Mouse (Mus musculus) urinary bladder, postnatal 14 days (tissue): ENCODE measurements around the gene Cyp2c23.

Experiments used
- DNase-seq: peaks from one replicate; pipeline ENCODE4 v3.0.0; 2021; ENCODE audit warnings: low spot score

Gene Cyp2c23

GRCm38 (mm10) chr19:44028972-44029371 is at the start of gene Cyp2c23:
Gene Cyp2c23 (minus strand): TSS chr19:44029208.
- no peak for DNase-seq

- no peak for DNase-seq
Measured at GRCm38 (mm10) chr19:44077024-44077423, 48.0 kb upstream of the Cyp2c23 start.

DNA sequence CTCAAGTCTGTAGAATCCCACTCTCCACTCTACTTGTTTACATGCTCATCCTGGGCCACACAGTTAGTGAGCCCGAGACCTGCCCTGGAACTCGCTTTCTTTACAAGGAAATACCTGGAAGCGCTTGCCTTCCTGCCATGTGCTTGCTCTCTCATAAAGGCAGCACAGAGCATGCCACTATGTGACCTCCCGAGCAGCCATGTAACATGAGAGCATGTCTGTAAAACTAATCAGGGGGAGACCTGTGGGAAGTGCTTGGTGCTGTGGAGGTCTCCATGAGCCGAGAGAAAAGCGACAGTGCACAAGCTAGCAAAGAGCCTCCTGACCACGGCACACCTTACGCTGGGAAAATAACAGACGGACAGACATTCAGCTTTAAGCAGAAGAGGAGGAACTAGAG is 47.4 kb upstream of the Cyp2c23 start:
- no peak for DNase-seq

DNA sequence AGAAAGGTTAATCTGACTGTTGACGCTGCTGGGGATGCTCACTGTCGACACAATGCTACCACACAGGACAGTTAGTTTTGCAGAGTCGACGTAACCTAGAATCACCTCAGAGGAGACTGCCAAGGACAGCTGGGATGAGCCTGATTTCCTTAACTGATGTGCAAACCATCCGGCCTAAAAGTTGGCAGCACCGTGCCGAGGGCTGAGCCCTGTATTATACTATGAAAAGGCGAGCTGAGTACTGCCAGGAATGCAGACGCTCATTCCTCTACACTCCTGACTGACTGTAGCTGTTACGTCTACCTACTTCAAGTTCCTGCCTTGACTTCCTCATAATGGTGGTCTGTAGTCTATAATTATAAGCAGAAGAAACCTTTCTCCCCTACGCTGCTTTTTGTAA is 46.0 kb upstream of the Cyp2c23 start:
- DNase-seq: no peak

GRCm38 (mm10) chr19:44071166-44071565 is 42.2 kb upstream of the Cyp2c23 start:
- no peak for DNase-seq

GRCm38 (mm10) chr19:44069914-44070232 is 40.9 kb upstream of the Cyp2c23 start:
- no peak for DNase-seq

DNA sequence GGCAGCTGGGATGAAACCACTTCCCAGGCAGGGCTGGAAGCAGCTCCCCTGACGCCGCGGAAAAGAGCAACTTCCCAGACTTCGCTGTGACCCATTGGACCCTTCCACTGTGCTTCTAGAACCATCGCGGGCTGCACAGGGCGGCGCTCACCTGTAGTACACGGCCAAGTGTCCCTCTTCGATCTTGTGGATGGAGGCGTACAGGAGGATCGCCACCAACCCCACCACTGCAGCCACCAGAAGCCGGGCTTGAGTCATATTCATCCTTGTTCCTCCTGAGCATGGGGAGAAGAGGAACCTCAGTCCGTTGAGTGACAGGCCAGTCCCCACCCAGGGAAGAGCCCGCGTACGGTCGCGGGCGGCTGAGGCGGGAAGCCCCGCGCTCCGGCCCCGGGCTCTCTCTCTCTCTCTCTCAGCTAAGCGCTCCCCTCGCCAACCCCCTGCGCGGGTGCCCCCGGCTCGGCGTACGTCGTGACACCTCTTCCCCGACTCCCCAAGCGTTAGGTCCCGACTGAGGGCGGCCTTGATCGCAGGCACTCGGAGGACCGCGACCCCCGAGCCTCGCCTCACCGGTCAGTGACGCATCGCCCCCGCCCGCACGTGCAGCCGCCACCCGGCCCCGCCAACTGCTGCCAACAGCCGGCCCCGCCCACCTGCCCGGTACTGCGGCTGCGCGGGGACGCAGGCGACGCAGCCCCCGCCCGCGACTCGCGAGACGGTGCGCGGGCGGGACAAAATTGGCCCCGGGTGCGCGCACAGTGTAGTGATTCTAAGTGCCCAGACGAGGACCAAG is 40.3 kb upstream of the Cyp2c23 start, which contains the start of gene Erlin1:
Gene Erlin1 (minus strand): TSS at position 665 of the 793 bp plus-strand sequence.
- DNase-seq: peak; percentile 90

DNA sequence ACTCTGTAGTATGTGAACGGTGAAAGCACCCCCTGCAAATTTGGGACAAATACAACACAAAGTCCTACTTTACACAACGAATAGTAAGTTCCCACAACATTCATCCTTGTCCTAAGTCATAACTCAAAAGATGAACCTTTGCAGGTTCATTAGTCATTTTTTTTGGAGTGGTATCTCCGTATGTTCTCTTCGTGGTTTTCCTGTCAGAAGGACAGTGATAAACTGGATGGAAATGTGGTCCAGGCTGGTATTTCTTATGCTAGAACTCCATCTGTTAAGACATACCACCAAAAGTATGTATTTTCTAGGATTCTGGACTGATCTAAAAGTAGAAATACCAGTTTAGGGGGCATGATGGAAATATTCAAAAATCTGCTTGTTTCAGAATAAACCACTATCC is 39.2 kb upstream of the Cyp2c23 start:
- DNase-seq: no peak

GRCm38 (mm10) chr19:44067323-44068049 is 38.5 kb upstream of the Cyp2c23 start:
- peak; percentile 40 for DNase-seq

- DNase-seq: no peak
Measured at GRCm38 (mm10) chr19:44064734-44065133, 35.7 kb upstream of the Cyp2c23 start.

GRCm38 (mm10) chr19:44063773-44064172 is 34.8 kb upstream of the Cyp2c23 start:
- DNase-seq: no peak

- DNase-seq: no peak
Measured at GRCm38 (mm10) chr19:44060226-44060625, 31.2 kb upstream of the Cyp2c23 start.

DNA sequence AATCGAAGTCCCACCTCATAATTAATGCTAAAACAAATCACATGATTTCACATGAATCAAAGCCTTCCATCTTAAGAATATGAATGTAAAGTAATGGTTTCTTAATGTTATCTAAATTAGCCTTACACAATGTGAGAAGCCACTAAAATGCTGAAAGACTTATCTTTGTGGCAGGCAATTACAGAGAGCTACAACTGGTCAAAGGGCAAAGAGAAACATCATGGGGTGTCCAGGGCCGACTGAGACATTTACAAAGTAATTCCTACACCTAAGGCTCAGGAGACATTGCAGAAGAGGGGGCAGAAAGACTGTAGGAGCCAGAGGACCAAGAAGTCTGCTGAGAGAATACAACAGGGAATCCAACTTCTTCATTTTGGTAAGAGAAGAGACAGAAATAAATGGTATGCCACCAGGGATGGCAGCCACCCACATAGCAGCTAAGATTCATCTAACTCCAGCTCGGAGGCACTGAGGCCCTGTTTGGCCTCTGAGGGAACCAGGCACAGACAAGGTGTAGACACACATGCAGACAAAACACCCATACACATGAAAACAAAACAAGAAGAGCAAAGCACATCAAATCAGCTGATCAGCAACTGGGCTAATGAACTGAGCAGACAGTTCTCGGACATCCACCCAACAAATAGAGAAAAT is 26.3 kb upstream of the Cyp2c23 start:
- DNase-seq: no peak

DNA sequence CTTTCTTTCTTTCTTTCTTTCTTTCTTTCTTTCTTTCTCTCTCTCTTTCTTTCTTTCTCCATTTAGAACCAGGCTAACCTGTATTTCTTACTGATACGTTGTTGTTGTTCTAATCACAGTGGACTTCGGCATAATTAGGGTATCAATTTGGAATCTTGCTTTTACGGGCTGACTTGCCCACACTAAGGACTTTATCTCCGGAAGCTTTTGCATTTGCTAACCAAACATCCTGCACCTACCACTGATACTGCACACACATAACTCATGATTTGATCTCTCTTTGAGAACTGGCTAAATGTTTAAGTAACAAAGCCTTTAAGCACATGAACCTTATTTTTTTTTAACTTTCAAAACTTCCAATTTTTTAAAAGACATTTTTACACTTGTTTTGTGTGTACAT is 21.4 kb upstream of the Cyp2c23 start:
- DNase-seq: no peak

GRCm38 (mm10) chr19:44049282-44049681 is 20.3 kb upstream of the Cyp2c23 start:
- DNase-seq: no peak

- DNase-seq: no peak
Measured at GRCm38 (mm10) chr19:44045847-44046246, 16.8 kb upstream of the Cyp2c23 start.

- no peak for DNase-seq
Measured at GRCm38 (mm10) chr19:44042121-44042520, 13.1 kb upstream of the Cyp2c23 start.

GRCm38 (mm10) chr19:44033396-44033795 is 4.4 kb upstream of the Cyp2c23 start:
- DNase-seq: no peak

GRCm38 (mm10) chr19:44032046-44032744 is 3.2 kb upstream of the Cyp2c23 start:
- DNase-seq: no peak

GRCm38 (mm10) chr19:44030024-44030423 is 1.0 kb upstream of the Cyp2c23 start:
- no peak for DNase-seq

- DNase-seq: no peak
Measured at GRCm38 (mm10) chr19:44026956-44027530, 2.0 kb downstream of the Cyp2c23 start.
